ENCODE assay signal across 1 mouse cellular context in genomic region chr11:21313922-21314657, GRCm38 (mm10).
A peak's percentile ranks its signal among the peaks of the same experiment; 100 is the strongest.
TF ChIP-seq lines count a peak whose summit lies in the region.

No protein-coding gene starts in this region.

TF ChIP-seq in MEL, 35 proteins besides CTCF, POLR2A, EP300 and RAD21 (continued from another document):
- TF ChIP-seq MAFK (IDR thresholded peaks at IDR 0.05; ENCODE audit: borderline replicate concordance, low read depth, low read length) (no peak), GABPA (IDR thresholded peaks at IDR 0.05; ENCODE audit: low read depth, low read length) (no peak), BHLHE40 (IDR thresholded peaks at IDR 0.05; ENCODE audit: borderline replicate concordance, low read depth, low read length) (0 out of 2 replicates have a peak, but pooled peaks have one; percentile 25), RCOR1 (IDR thresholded peaks at IDR 0.05; ENCODE audit: low read depth, low read length) (no peak), USF2 (IDR thresholded peaks at IDR 0.05; ENCODE audit: borderline replicate concordance in 1 of 2, insufficient read depth in 1 of 2, low read depth in 1 of 2, low read length in 2 of 2) (no peak), SMC3 (IDR thresholded peaks at IDR 0.05; ENCODE audit: low read depth, low read length) (no peak), ZNF384 (IDR thresholded peaks at IDR 0.05; ENCODE audit: low read depth, low read length) (no peak)
